Comparison of ENCODE assay signal across 7 mouse cellular contexts in genomic region chr7:116031718-116032595, GRCm38 (mm10). TPM values are rescaled to one million over a fixed set of nuclear protein-coding genes. Genes with fewer than 3 reads are reported as not detected.
DNase-seq lines count a peak whose midpoint lies in the region; ATAC-seq lines count a peak whose summit lies in the region.

No protein-coding gene starts in this region.

- intact Hi-C loops in heart, postnatal 36 days (cut with DNase I): loop anchor here (5.0 to 10.0 kb wide), 5 partner anchors 80 to 665 kb away; no protein-coding TSS in a partner anchor

- H3K4me3 ChIP-seq in forebrain, embryonic 15.5 days: peak overlapping the region; percentile 54

- H3K9me3 ChIP-seq in forebrain, embryonic 15.5 days: no peaks in the 10 kb centered on the region

- peak; percentile 38; the same call in 1 of the 2 replicates for ATAC-seq in forebrain, embryonic 15.5 days (replicated peaks)
- ATAC-seq in megakaryocyte-erythroid progenitor cell, adult 5-6 weeks (replicated peaks; ENCODE audit: low FRiP score, low TSS enrichment, poor library complexity, severe bottlenecking): peak; percentile 27

- H3K27me3 ChIP-seq in forebrain, embryonic 15.5 days: peaks cover 12% of the 10 kb centered on the region; the same call in 1 of the 2 replicates

- peak overlapping the region; percentile 95 for H3K4me2 ChIP-seq in forebrain, embryonic 15.5 days (replicated peaks)

- H3K36me3 ChIP-seq in forebrain, embryonic 15.5 days: no peaks in the 10 kb centered on the region

- H3K27ac ChIP-seq in forebrain, embryonic 15.5 days (replicated peaks): peak overlapping the region; percentile 91

- H3K9ac ChIP-seq in forebrain, embryonic 15.5 days (replicated peaks): peak overlapping the region; percentile 79

- peaks cover 72% of the 10 kb centered on the region for H3K4me1 ChIP-seq in forebrain, embryonic 15.5 days

- peak; percentile 76 for DNase-seq in Muller cell, postnatal 12 days (ENCODE audit: inconsistent ontology term)
- DNase-seq in c-Kit-negative CD71-positive TER-119-positive erythroid progenitor cells, embryonic 14.5 days (ENCODE audit: low read depth, low spot score): peak; percentile 9
- peak; percentile 61 to 78 for DNase-seq in heart, postnatal 36 days
- DNase-seq in layer of hippocampus, postnatal 25 days (ENCODE audit: extremely low spot score in 1 of 2, low spot score in 1 of 2): peak; percentile 19 to 24
- peak; percentile 63 to 75 for DNase-seq in spleen, postnatal 10 days (ENCODE audit: low spot score in 2 of 2)

- under 1% methylated on average over 65 of the region's 65 CpGs for WGBS in forebrain, embryonic 15.5 days

RNA-seq across cellular contexts. Expression of gene Sox6, which starts 6.6 kb away (rescaled TPM):
- polyA plus RNA-seq in forebrain, embryonic 15.5 days (2015; fragmentation: Nextera tagmentation; extraction: Ambion mirVana): 111 and 116 TPM in 2 replicates
- 10 to 100 TPM; 24.0 to 30.4 TPM for total RNA-seq in heart, postnatal 36 days (2021)
- 10 to 100 TPM; 23.8 to 32.4 TPM for total RNA-seq in layer of hippocampus, postnatal 25 days (2021)
- 12.9 and 18.2 TPM in 2 replicates for total RNA-seq in megakaryocyte-erythroid progenitor cell, adult 5-6 weeks (2014; fragmentation: Nextera tagmentation)
- 5.8 and 10.2 TPM in 2 replicates for total RNA-seq in megakaryocyte-erythroid progenitor cell, adult 5-6 weeks (2017)

RNA-seq across cellular contexts. Expression of gene 1110004F10Rik, which starts 7.2 kb away (rescaled TPM):
- polyA plus RNA-seq in forebrain, embryonic 15.5 days (2015; fragmentation: Nextera tagmentation; extraction: Ambion mirVana): 360 and 363 TPM in 2 replicates
- 10 to 100 TPM; 51.2 to 55.9 TPM for total RNA-seq in heart, postnatal 36 days (2021)
- 100 to 1,000 TPM; 106 to 108 TPM for total RNA-seq in layer of hippocampus, postnatal 25 days (2021)
- total RNA-seq in megakaryocyte-erythroid progenitor cell, adult 5-6 weeks (2014; fragmentation: Nextera tagmentation): 135 and 136 TPM in 2 replicates
- total RNA-seq in megakaryocyte-erythroid progenitor cell, adult 5-6 weeks (2017): 293 and 398 TPM in 2 replicates

RNA-seq across cellular contexts. Expression of gene Gm4353, which starts 52.5 kb away (rescaled TPM):
- 0.55 and 1.0 TPM in 2 replicates for polyA plus RNA-seq in forebrain, embryonic 15.5 days (2015; fragmentation: Nextera tagmentation; extraction: Ambion mirVana)
- 1 to 10 TPM; 1.3 TPM for total RNA-seq in heart, postnatal 36 days (2021)
- 1 to 10 TPM; 2.3 to 2.4 TPM for total RNA-seq in layer of hippocampus, postnatal 25 days (2021)
- total RNA-seq in megakaryocyte-erythroid progenitor cell, adult 5-6 weeks (2014; fragmentation: Nextera tagmentation): 2.1 TPM in 1 of 2 replicates, not detected in the other
- 1.3 and 4.0 TPM in 2 replicates for total RNA-seq in megakaryocyte-erythroid progenitor cell, adult 5-6 weeks (2017)

Comparison
In these comparisons a context has a peak if more than half of its experiments do, and no peak if none do; other contexts are left out.
1. Peak in every context shown above with its lines: DNase-seq, ATAC-seq, H3K4me3 ChIP-seq and H3K27ac ChIP-seq.
2. DNase-seq: peak in every context shown above with its lines; median percentile 76 in Muller cell, postnatal 12 days; 70 in heart, postnatal 36 days; 69 in spleen, postnatal 10 days; 22 in layer of hippocampus, postnatal 25 days; 9 in c-Kit-negative CD71-positive TER-119-positive erythroid progenitor cells, embryonic 14.5 days.